Mouse (Mus musculus) midbrain, embryonic 14.5 days (tissue): Measurements from ENCODE around the gene Kpnb1. TPM values are rescaled to one million over a fixed set of nuclear protein-coding genes. Genes with fewer than 3 reads are reported as not detected.

Experiments used
- ATAC-seq: fragments of 200-750 bp; cut with Nextera tagmentation; 2 replicates; pipeline ENCODE4 v1.8.0; 2017; ENCODE audit warnings: moderate number of reproducible peaks, moderate library complexity; ENCODE audit not compliant: low FRiP score, low TSS enrichment
- DNase-seq: peaks from one replicate; pipeline ENCODE4 v3.0.0-alpha.2; 2015
- H3K27ac ChIP-seq: fragments of 300-500 bp; sonication (generic); replicated peaks from 2 replicates; pipeline ENCODE4 v1.5.1; 2014; ENCODE audit warnings: mild to moderate bottlenecking, low read depth, low read length, moderate library complexity
- H3K27me3 ChIP-seq: fragments of 300-500 bp; sonication (generic); 2 replicates; pipeline ENCODE4 v1.6.1; 2014; ENCODE audit warnings: low read length, control low read depth, mixed read lengths; ENCODE audit not compliant: control insufficient read depth, insufficient read depth
- H3K36me3 ChIP-seq: fragments of 300-500 bp; sonication (generic); 2 replicates; pipeline ENCODE4 v1.6.1; 2014; ENCODE audit warnings: low read length, control low read depth; ENCODE audit not compliant: control insufficient read depth, insufficient read depth
- H3K4me1 ChIP-seq: fragments of 300-500 bp; sonication (generic); 2 replicates; pipeline ENCODE4 v1.6.1; 2014; ENCODE audit warnings: mild to moderate bottlenecking, antibody characterized with exemption, low read length, control low read depth; ENCODE audit not compliant: control insufficient read depth, insufficient read depth
- H3K4me2 ChIP-seq: fragments of 300-500 bp; sonication (generic); 2 replicates; pipeline ENCODE4 v1.6.1; 2014; ENCODE audit warnings: mild to moderate bottlenecking, low read length, moderate library complexity
- H3K4me3 ChIP-seq: fragments of 300-500 bp; sonication (generic); replicated peaks from 2 replicates; pipeline ENCODE4 v1.5.1; 2014; ENCODE audit warnings: low read depth, low read length
- H3K9ac ChIP-seq: fragments of 300-500 bp; sonication (generic); replicated peaks from 2 replicates; pipeline ENCODE4 v1.6.1; 2014; ENCODE audit warnings: mild to moderate bottlenecking, low read length, moderate library complexity
- H3K9me3 ChIP-seq: fragments of 300-500 bp; sonication (generic); 2 replicates; pipeline ENCODE4 v1.6.1; 2016; ENCODE audit warnings: low read length, control low read depth, mixed read lengths; ENCODE audit not compliant: control insufficient read depth
- WGBS: fragments of 180-500 bp; shearing (Covaris S2); extraction: QIAGEN DNeasy Blood & Tissue Kit; methylation state at CpG from one replicate; pipeline ENCODE4 v1.1.7; 2014; 5-methylcytosine and 5-hydroxymethylcytosine counted together
- polyA plus RNA-seq: library from polyadenylated mRNA; unstranded; fragments of >200 nt; fragmentation: Nextera tagmentation; extraction: Ambion mirVana; gene quantifications from 2 replicates; pipeline ENCODE4 v1.2.1, GENCODE M21; 2014

The Kpnb1 gene
- polyA plus RNA-seq, 1 experiment from 2014 or later, result 48.6 TPM

DNA sequence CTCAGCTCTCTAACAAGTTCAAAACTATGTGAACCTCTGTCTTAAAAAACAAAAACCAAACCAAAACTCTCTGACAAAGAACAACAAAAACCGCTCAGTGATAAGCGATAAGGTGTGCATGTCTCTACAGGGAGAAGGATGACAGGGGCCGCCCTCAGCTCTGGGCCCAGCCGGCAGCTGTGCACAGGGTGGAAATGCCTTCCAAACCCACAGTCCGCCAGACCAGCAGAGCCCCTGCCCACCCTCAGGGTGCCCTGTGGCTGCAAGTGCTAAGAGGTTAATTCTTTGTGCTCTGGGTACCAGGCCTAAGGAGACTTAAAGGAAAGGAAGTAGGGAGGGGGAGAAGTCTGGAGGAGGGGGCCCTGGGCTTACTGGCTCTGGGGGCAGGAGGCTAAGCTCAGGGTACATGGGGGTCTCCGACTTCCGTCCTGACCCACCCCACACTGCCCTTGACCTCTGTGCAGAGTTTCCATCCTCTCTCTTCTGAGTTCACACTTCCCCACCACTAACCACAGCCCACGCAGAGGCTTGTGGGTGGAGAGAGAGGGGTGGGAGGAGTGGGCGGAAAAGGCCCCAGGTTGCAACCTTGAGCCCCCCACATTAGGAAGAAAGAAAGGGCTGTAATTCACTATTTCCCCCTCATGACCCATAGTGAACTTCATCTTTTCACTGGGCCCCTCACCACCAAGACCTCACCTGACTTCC is 44.3 kb downstream of the Kpnb1 start:
- no peak for DNase-seq
- Histone ChIP-seq H3K4me1 (peaks cover 15% of the 10 kb centered on the region), H3K4me2 (no peak overlapping the region), H3K4me3 (no peak overlapping the region), H3K9me3 (no peaks in the 10 kb centered on the region), H3K9ac (no peak overlapping the region), H3K36me3 (peaks cover 33% of the 10 kb centered on the region), H3K27me3 (peaks cover 4% of the 10 kb centered on the region; the same call in 1 of the 2 replicates), H3K27ac (no peak overlapping the region)
- ATAC-seq, result no peak
- WGBS, result 85% methylated on average over 9 of the region's 9 CpGs

DNA sequence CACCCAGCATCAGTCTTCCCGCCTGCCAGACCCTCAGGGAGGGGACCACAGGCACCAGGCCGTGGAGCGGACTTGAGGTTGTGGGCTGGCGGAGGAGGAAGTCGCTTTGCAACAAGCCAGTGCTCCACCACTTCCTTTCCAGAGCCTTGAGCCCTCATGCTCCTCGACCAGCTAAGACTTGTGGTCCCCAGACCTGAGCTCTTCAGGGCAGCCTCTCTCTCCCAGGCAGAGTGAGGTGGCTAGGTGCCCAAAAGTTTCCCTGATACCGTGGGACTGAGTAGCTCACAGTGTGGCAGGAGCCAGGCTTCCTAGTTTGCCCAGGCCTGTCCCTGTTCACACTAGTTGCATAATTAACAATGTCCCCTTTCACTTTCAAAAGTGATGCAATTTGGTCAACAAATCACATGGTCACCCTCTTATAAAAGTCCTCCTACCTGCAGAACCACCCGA is 45.5 kb downstream of the Kpnb1 start:
- DNase-seq (no peak), ATAC-seq (no peak)
- H3K4me1 ChIP-seq, result peaks cover 26% of the 10 kb centered on the region
- H3K36me3 ChIP-seq, result peaks cover 29% of the 10 kb centered on the region
- H3K9me3 ChIP-seq, result no peaks in the 10 kb centered on the region
- H3K27ac ChIP-seq, result no peak overlapping the region
- peaks cover 4% of the 10 kb centered on the region; the same call in 1 of the 2 replicates for H3K27me3 ChIP-seq
- no peak overlapping the region for H3K9ac ChIP-seq
- H3K4me3 ChIP-seq, result no peak overlapping the region
- 83% methylated on average over 8 of the region's 8 CpGs for WGBS
- H3K4me2 ChIP-seq, result no peak overlapping the region

DNA sequence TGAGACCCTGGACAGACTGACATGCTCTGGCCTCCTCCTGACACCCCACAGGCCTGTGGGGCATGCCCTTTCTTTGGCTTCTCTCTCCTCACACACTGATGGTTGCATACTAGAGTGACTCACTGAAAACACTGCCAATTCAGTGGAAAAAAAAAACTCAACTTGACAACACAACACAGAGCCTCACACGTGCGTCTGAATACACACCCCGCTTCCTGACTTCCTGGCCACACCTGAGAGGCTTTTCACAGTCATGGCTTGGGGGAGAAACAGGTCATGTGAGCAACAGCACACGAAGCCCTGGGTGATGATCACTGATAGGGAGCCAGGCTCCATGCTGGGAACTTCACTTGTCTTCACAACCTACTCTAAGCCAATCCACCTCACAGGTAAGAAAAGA is 46.9 kb downstream of the Kpnb1 start:
- H3K9ac ChIP-seq, result no peak overlapping the region
- no peaks in the 10 kb centered on the region for H3K9me3 ChIP-seq
- no peak for DNase-seq
- H3K4me1 ChIP-seq, result peaks cover 26% of the 10 kb centered on the region
- peaks cover 29% of the 10 kb centered on the region for H3K36me3 ChIP-seq
- H3K27me3 ChIP-seq, result peaks cover 4% of the 10 kb centered on the region; the same call in 1 of the 2 replicates
- no peak for ATAC-seq
- H3K27ac ChIP-seq, result no peak overlapping the region
- H3K4me2 ChIP-seq, result no peak overlapping the region
- 77% methylated on average over 4 of the region's 4 CpGs for WGBS
- H3K4me3 ChIP-seq, result no peak overlapping the region

DNA sequence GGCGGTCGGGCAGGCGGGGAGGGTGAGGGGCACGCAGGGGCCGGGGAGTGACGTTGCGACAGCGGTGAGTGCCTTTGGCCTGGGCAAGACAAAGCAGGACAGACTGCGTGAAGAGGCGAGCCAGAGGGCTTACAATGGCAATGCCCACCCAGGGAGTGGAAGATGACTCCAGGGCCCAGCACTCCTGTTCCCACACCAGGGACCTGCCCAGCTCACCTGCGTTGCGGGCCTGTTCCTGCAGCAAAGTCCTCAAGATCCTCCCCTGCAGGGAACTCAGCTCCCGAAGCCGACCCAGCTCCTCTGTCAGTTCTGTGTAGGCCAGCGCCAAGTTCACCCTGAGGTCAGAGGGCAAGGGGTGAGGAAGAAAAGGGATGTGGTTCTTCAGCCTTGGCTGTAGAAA is 48.4 kb downstream of the Kpnb1 start:
- 9% methylated on average over 15 of the region's 15 CpGs for WGBS
- H3K9me3 ChIP-seq, result no peaks in the 10 kb centered on the region
- H3K36me3 ChIP-seq, result peaks cover 22% of the 10 kb centered on the region
- peak overlapping the region; percentile 64 for H3K9ac ChIP-seq
- no peak for DNase-seq
- ATAC-seq, result peak; percentile 12; the same call in 1 of the 2 replicates
- H3K4me2 ChIP-seq, result peak overlapping the region; percentile 69
- H3K27me3 ChIP-seq, result peaks cover 4% of the 10 kb centered on the region; the same call in 1 of the 2 replicates
- peak overlapping the region; percentile 35 for H3K4me3 ChIP-seq
- H3K27ac ChIP-seq, result peak overlapping the region; percentile 70
- peaks cover 26% of the 10 kb centered on the region for H3K4me1 ChIP-seq

DNA sequence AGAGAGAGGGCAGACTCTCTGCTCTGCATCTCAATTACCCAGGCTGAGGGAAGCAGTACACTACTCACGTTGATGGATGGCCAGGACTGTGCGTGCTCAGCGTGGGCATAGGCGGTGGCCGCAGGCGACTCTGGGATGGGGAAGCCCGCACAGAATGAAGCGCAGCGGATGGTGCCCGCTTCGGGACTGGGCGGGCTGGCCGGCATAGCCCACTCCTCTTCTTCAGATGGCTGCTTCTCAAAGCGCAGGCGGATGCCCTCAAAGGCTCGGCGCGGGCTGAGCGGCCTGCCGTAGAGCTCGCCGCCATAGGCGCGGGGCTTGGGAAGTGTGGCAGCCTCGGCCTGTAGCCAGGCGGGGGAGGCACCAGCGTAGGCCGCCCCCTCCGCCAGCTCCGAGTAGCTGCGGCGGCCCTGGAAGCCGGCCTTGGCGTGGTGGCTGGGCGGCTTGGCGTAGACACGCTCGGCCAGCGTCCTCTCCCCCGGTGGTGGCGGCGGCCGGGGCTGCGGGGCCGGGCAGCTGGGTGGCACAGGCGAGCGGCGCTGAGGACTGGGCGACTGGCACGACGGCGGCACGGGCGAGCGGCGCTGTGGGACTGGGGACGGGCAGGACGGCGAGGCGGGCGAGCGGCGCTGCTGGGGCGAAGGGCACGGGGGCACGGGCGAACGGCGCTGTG is 49.0 kb downstream of the Kpnb1 start:
- peaks cover 26% of the 10 kb centered on the region for H3K4me1 ChIP-seq
- peak overlapping the region; percentile 69 for H3K4me2 ChIP-seq
- H3K9ac ChIP-seq, result peak overlapping the region; percentile 64
- peaks cover 16% of the 10 kb centered on the region for H3K36me3 ChIP-seq
- H3K27ac ChIP-seq, result peak overlapping the region; percentile 70
- ATAC-seq, result peak; percentile 60
- H3K27me3 ChIP-seq, result peaks cover 4% of the 10 kb centered on the region; the same call in 1 of the 2 replicates
- WGBS, result 4% methylated on average over 69 of the region's 69 CpGs
- peak overlapping the region; percentile 35 for H3K4me3 ChIP-seq
- H3K9me3 ChIP-seq, result no peaks in the 10 kb centered on the region
- DNase-seq, result peak; percentile 77

DNA sequence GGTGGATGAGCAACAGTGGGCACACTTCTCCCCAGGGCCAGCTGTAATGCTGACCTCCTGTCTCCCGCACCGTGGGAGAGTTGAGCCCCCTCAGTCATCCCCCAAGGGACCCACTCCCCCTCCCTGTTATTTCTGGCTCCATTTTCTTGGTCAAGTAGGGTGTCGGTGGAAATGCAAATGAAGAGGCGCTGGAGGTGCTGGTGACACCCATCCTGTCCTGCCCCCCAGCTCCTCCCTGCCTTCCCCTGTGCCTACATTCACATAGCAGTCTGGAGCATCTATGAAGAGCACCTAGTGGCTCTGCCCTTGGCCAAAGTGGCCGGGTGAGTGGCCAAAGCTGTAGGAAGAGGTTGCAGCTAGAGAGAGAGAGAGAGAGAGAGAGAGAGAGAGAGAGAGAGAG is 54.4 kb downstream of the Kpnb1 start:
- Histone ChIP-seq H3K4me3 (no peak overlapping the region), H3K27me3 (0 out of 2 replicates have a peak, but pooled peaks cover 8% of the 10 kb centered on the region), H3K4me2 (no peak overlapping the region), H3K9ac (no peak overlapping the region), H3K36me3 (peaks cover 13% of the 10 kb centered on the region; the same call in 1 of the 2 replicates), H3K9me3 (no peaks in the 10 kb centered on the region), H3K27ac (no peak overlapping the region), H3K4me1 (peaks cover 10% of the 10 kb centered on the region; the same call in 1 of the 2 replicates)
- 66% methylated on average over 5 of the region's 5 CpGs for WGBS
- ATAC-seq (no peak), DNase-seq (no peak)

DNA sequence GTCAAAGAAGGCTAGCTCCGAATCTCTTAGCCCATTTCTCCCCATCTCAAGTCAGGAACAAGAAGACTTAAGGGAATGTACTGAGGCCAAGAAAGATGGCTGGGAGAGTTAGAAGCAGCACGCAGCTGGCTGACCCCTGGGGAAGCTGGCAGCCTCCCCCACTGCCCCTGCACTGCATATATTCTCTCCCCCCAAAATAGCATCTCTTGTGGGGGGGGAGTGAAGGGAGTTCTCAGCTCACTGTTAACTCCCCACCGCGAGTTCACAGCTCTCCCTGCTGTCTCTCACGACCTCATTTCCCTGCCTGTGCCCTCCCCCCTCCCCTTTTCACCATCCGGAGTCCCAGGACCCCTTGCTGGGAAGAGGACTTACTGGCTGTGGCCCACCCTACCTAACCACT is 55.5 kb downstream of the Kpnb1 start:
- no peak for DNase-seq
- Histone ChIP-seq H3K36me3 (peaks cover 7% of the 10 kb centered on the region; the same call in 1 of the 2 replicates), H3K9me3 (no peaks in the 10 kb centered on the region), H3K9ac (no peak overlapping the region), H3K27me3 (peaks cover 13% of the 10 kb centered on the region; the same call in 1 of the 2 replicates), H3K4me3 (no peak overlapping the region), H3K4me1 (peaks cover 2% of the 10 kb centered on the region; the same call in 1 of the 2 replicates), H3K4me2 (no peak overlapping the region), H3K27ac (no peak overlapping the region)
- no peak for ATAC-seq
- 32% methylated on average over 6 of the region's 6 CpGs for WGBS

DNA sequence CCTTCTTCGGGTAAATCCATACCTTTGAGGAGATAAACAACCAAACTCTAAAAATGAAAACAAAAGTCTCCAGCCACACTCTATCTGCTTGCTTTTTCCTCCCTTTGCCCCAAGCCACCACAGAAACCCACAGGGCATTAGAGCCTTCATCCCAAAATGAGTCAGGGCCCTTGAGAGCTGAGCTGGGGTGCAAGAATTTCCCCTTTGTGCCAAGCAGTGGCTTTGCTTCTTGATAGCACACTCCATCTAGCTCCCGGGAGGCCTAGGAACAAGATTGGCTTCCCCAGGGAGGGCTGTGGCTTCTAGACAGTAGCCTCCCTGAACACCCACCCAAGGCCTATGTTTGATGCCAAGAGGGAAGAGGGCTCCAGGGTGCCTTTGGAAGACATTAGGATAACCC is 56.0 kb downstream of the Kpnb1 start:
- ATAC-seq, result no peak
- peaks cover 13% of the 10 kb centered on the region; the same call in 1 of the 2 replicates for H3K27me3 ChIP-seq
- H3K9ac ChIP-seq, result no peak overlapping the region
- DNase-seq, result no peak
- WGBS, result 80% methylated on average over 2 of the region's 2 CpGs
- no peak overlapping the region for H3K27ac ChIP-seq
- H3K9me3 ChIP-seq, result no peaks in the 10 kb centered on the region
- H3K36me3 ChIP-seq, result peaks cover 2% of the 10 kb centered on the region; the same call in 1 of the 2 replicates
- no peak overlapping the region for H3K4me3 ChIP-seq
- H3K4me2 ChIP-seq, result no peak overlapping the region
- peaks cover 4% of the 10 kb centered on the region; the same call in 1 of the 2 replicates for H3K4me1 ChIP-seq
